Mouse (Mus musculus) embryonic facial prominence, embryonic 13.5 days (tissue): ENCODE data around the gene Vwa5b2. TPM values are rescaled to one million over a fixed set of nuclear protein-coding genes. Genes with fewer than 3 reads are reported as not detected.

Source experiments
- ATAC-seq: fragments of 200-750 bp; cut with Nextera tagmentation; 2 replicates; pipeline ENCODE4 v1.8.0; 2017; ENCODE audit warnings: low read depth; ENCODE audit not compliant: insufficient number of reproducible peaks, insufficient read depth, low FRiP score, low TSS enrichment
- H3K27ac ChIP-seq: fragments of 300-500 bp; sonication (generic); 2 replicates; pipeline ENCODE4 v1.5.1; 2015; ENCODE audit warnings: moderate library complexity, mild to moderate bottlenecking, inconsistent platforms
- H3K27me3 ChIP-seq: fragments of 300-500 bp; sonication (generic); 2 replicates; pipeline ENCODE4 v1.6.1; 2015; ENCODE audit warnings: mild to moderate bottlenecking, inconsistent platforms
- H3K36me3 ChIP-seq: fragments of 300-500 bp; sonication (generic); 2 replicates; pipeline ENCODE4 v1.6.1; 2015; ENCODE audit warnings: mild to moderate bottlenecking, inconsistent platforms
- H3K4me1 ChIP-seq: fragments of 300-500 bp; sonication (generic); 2 replicates; pipeline ENCODE4 v1.6.1; 2015; ENCODE audit warnings: inconsistent platforms
- H3K4me2 ChIP-seq: fragments of 300-500 bp; sonication (generic); 2 replicates; pipeline ENCODE4 v1.6.1; 2015; ENCODE audit warnings: moderate library complexity, mild to moderate bottlenecking, inconsistent platforms
- H3K4me3 ChIP-seq: fragments of 300-500 bp; sonication (generic); 2 replicates; pipeline ENCODE4 v1.5.1; 2015; ENCODE audit warnings: mild to moderate bottlenecking, inconsistent platforms
- H3K9ac ChIP-seq: fragments of 300-500 bp; sonication (generic); 2 replicates; pipeline ENCODE4 v1.6.1; 2015; ENCODE audit warnings: mild to moderate bottlenecking, inconsistent platforms
- H3K9me3 ChIP-seq: fragments of 300-500 bp; sonication (generic); 2 replicates; pipeline ENCODE4 v1.6.1; 2016; ENCODE audit warnings: inconsistent platforms
- WGBS: fragments of 180-500 bp; shearing (Covaris S2); methylation state at CpG from one replicate; pipeline ENCODE4 v1.1.7; 2015; ENCODE audit warnings: mixed read lengths; 5-methylcytosine and 5-hydroxymethylcytosine counted together
- microRNA counts: library from miRNA; unstranded; fragments of <30 nt; microRNA quantifications from one replicate; lab custom pipeline; 2016
- microRNA-seq: library from miRNA; unstranded; fragments of <30 nt; microRNA quantifications from one replicate; pipeline ENCODE4, GENCODE M21; 2016
- polyA plus RNA-seq: library from polyadenylated mRNA; unstranded; fragments of >200 nt; fragmentation: Nextera tagmentation; extraction: Ambion mirVana; gene quantifications from 2 replicates; pipeline ENCODE4 v1.2.1, GENCODE M21; 2015

The Vwa5b2 gene
- polyA plus RNA-seq, 1 experiment from 2014 or later, result 1.6 TPM

DNA sequence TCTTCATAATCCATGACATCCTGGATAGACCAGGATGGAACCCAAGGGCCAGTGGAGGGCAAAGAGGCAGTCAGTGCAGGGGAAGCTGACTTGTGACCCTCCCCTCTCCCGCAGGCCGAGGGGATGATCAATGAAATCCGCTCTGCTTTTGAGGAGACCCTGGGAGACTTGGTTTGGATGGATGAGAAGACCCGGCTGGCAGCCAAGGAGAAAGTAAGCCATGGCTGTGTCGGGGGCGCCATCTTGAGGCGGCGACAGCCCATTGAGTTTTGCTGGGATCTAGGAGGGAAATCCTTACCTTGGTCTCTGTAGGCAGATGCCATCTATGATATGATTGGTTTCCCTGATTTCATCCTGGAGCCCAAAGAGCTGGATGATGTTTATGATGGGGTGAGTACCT lies 52.9 kb downstream of the Vwa5b2 start:
- no peak overlapping the region for H3K4me3 ChIP-seq
- no peak overlapping the region for H3K9ac ChIP-seq
- no peaks in the 10 kb centered on the region for H3K27me3 ChIP-seq
- no peak for ATAC-seq
- H3K27ac ChIP-seq, result no peak overlapping the region
- WGBS, result 3% methylated on average over 8 of the region's 8 CpGs
- H3K9me3 ChIP-seq, result no peaks in the 10 kb centered on the region
- H3K4me1 ChIP-seq, result peaks cover 3% of the 10 kb centered on the region; the same call in 1 of the 2 replicates
- no peaks in the 10 kb centered on the region for H3K36me3 ChIP-seq
- H3K4me2 ChIP-seq, result no peak overlapping the region

DNA sequence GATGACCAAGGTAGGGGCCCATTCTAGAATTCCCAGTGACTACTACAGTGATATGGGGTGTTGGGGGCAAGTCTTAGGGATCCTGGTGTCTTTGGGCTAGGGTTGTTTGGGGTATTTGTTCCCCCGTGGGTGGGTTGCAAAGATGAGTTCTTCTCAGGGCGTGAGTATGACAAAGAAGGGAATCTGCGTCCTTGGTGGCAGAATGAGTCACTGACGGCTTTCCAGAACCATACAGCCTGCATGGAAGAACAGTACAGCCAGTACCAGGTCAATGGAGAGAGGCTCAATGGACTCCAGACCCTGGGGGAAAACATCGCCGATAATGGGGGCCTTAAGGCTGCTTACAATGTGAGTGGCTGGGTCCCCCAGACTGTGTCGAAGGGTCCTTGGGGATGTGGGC lies 54.6 kb downstream of the Vwa5b2 start:
- Histone ChIP-seq H3K36me3 (no peaks in the 10 kb centered on the region), H3K4me1 (peaks cover 3% of the 10 kb centered on the region; the same call in 1 of the 2 replicates), H3K9ac (0 out of 2 replicates have a peak overlapping the region, but pooled peaks have one; percentile 21), H3K27me3 (no peaks in the 10 kb centered on the region), H3K27ac (no peak overlapping the region), H3K9me3 (no peaks in the 10 kb centered on the region), H3K4me2 (no peak overlapping the region), H3K4me3 (no peak overlapping the region)
- no peak for ATAC-seq
- 80% methylated on average over 7 of the region's 7 CpGs for WGBS

DNA sequence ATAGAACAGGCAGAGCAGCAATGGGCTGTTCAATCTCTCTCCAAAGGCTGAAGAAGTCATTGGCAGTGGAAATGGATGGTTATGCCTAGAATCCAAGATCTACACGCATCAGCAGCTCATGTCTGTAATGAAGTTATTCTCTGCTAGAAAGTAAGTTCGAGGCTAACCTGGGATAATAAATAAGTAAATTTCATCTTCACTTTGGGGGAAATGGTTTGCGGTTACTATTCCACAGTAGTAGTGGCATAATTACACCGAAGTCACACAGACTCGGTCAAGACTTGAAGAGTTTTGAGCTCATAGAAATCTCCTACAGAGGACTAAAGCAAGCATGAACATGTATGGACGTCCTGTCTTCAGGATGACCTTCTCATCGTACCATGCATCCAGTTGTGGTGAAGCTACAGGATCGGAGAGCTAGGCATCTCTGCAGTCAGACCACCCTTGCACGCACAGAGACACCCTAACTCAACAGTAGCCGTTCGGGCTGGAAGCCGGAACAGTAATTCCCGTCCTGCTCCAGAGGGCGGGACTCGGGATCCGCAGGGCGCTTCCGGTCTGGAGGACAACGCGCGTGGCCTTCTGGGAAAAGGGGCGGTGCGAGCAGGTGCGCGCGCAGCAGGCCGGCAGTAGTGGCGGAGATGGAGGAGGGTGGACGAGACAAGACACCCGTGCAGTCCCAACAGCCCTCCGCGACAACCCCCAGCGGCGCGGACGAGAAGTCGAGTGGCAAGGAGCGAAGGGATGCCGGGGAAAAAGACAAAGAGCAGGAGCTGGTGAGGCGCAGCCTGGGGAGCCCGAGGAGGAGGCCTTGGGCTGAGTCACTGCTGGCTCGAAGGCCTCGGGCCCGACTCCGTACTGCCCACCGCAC lies 62.0 kb downstream of the Vwa5b2 start, which contains the start of gene Psmd2:
TSS of gene Psmd2 (plus strand) at position 577 of the 871 bp plus-strand sequence.
- peak within 1 kb of the TSS; percentile 95 for H3K9ac ChIP-seq
- no peaks in the 10 kb centered on the region for H3K27me3 ChIP-seq
- peaks cover 22% of the 10 kb centered on the region for H3K36me3 ChIP-seq
- peak within 1 kb of the TSS; percentile 93 for H3K4me2 ChIP-seq
- ATAC-seq, result peak; percentile 85
- peak within 1 kb of the TSS; percentile 81 for H3K27ac ChIP-seq
- peak within 1 kb of the TSS; percentile 92 for H3K4me3 ChIP-seq
- H3K4me1 ChIP-seq, result peaks cover 17% of the 10 kb centered on the region
- 2% methylated on average over 46 of the region's 46 CpGs for WGBS
- H3K9me3 ChIP-seq, result no peaks in the 10 kb centered on the region

DNA sequence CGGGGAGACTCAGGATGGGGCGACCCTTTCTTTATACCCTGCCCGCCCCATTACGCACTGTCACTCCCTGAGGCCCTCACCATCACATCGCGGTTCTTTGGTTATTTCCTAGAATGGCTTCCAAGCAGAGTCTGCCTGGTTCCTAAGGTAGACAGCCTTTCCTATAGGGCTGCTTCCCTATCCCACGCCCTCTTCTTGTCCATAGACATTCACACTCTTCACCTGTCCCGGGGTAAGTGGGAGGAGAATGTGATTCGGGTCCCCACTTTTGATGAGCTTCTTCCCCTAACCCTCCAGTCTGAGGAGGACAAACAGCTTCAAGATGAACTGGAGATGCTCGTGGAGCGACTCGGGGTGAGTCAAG lies 62.7 kb downstream of the Vwa5b2 start:
- Histone ChIP-seq H3K4me2 (peak overlapping the region; percentile 93), H3K9me3 (no peaks in the 10 kb centered on the region), H3K27me3 (no peaks in the 10 kb centered on the region), H3K27ac (peak overlapping the region; percentile 81; the same call in 1 of the 2 replicates), H3K36me3 (peaks cover 28% of the 10 kb centered on the region), H3K4me3 (peak overlapping the region; percentile 92), H3K9ac (peak overlapping the region; percentile 95), H3K4me1 (peaks cover 17% of the 10 kb centered on the region)
- WGBS, result 9% methylated on average over 12 of the region's 12 CpGs
- ATAC-seq, result no peak

DNA sequence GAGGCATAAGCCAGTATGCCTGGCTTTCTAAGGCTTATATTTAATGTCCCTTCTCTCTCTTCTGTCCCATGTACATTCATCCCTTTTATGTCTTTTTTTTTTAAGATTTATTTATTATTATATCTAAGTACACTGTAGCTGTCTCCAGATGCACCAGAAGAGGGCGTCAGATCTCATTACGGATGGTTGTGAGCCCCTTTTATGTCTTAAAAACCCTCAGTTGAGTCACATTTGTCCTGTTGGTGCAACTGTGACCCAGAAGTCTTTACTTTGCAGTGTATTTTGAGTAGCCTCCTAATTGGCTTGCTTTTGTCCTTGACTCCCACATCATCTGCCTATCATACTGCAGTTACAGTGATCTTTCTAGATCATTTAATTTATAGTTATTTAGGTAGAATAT lies 64.0 kb downstream of the Vwa5b2 start:
- 0 out of 2 replicates have a peak overlapping the region, but pooled peaks have one; percentile 93 for H3K4me2 ChIP-seq

More for the DNA sequence above, 64.0 kb downstream of the Vwa5b2 start:
- Histone ChIP-seq H3K4me1 (peaks cover 17% of the 10 kb centered on the region), H3K4me3 (no peak overlapping the region), H3K9ac (peak overlapping the region; percentile 95; the same call in 1 of the 2 replicates), H3K9me3 (no peaks in the 10 kb centered on the region), H3K36me3 (peaks cover 42% of the 10 kb centered on the region), H3K27ac (no peak overlapping the region), H3K27me3 (no peaks in the 10 kb centered on the region)
- 56% methylated on average over 2 of the region's 2 CpGs for WGBS
- ATAC-seq, result no peak

MicroRNAs encoded within 50 kb of the gene (microRNA counts, 519-probe panel; counts per million panel counts)
- microRNA mmu-miR-1224 (lab: Ali Mortazavi, UCI), result 3,077 counts per million, percentile 71 among the panel's probes with 10 or more counts

Small RNAs within 50 kb of the gene (microRNA-seq; reads per million reads assigned to microRNA genes)
- 3.7 reads per million, percentile 15 among the genes with 10 or more reads in this experiment for gene Mir1224

Other genes with a start within 250 kb of the Vwa5b2 start
- 77.0 and 88.5 TPM in 2 replicates for gene Abcc5, start 163.1 kb upstream of the Vwa5b2 start, polyA plus RNA-seq
- gene Eif2b5, start 90.7 kb upstream of the Vwa5b2 start, polyA plus RNA-seq, result 96.6 and 114 TPM in 2 replicates
- 26.7 and 27.1 TPM in 2 replicates for gene Dvl3, start 72.5 kb upstream of the Vwa5b2 start, polyA plus RNA-seq
- gene Ap2m1, start 54.0 kb upstream of the Vwa5b2 start, polyA plus RNA-seq, result 610 and 646 TPM in 2 replicates
- 65.0 and 77.4 TPM in 2 replicates for gene Abcf3, start 40.9 kb upstream of the Vwa5b2 start, polyA plus RNA-seq
- 30.9 and 33.5 TPM in 2 replicates for gene Eef1akmt4, start 22.1 kb downstream of the Vwa5b2 start, polyA plus RNA-seq
- 0.41 TPM in 1 of 2 replicates, not detected in the other for gene Gm49333, start 22.1 kb downstream of the Vwa5b2 start, polyA plus RNA-seq
- 37.1 and 39.4 TPM in 2 replicates for gene Alg3, start 22.3 kb downstream of the Vwa5b2 start, polyA plus RNA-seq
- gene Camk2n2, start 31.8 kb downstream of the Vwa5b2 start, polyA plus RNA-seq, result 1.3 and 1.5 TPM in 2 replicates
- gene Ece2, start 40.4 kb downstream of the Vwa5b2 start, polyA plus RNA-seq, result 9.1 and 9.2 TPM in 2 replicates
- 313 and 339 TPM in 2 replicates for gene Psmd2, start 62.2 kb downstream of the Vwa5b2 start, polyA plus RNA-seq
- gene Eif4g1, start 78.8 kb downstream of the Vwa5b2 start, polyA plus RNA-seq, result 179 and 199 TPM in 2 replicates
- 7.0 and 7.2 TPM in 2 replicates for gene Fam131a, start 103.8 kb downstream of the Vwa5b2 start, polyA plus RNA-seq
- gene Polr2h, start 128.2 kb downstream of the Vwa5b2 start, polyA plus RNA-seq, result 110 and 112 TPM in 2 replicates
- gene Clcn2, start 128.3 kb downstream of the Vwa5b2 start, polyA plus RNA-seq, result 15.7 and 18.9 TPM in 2 replicates
- gene Chrd, start 143.7 kb downstream of the Vwa5b2 start, polyA plus RNA-seq, result 3.4 and 4.5 TPM in 2 replicates
- gene Thpo, start 145.0 kb downstream of the Vwa5b2 start, polyA plus RNA-seq, result 1.00 and 1.2 TPM in 2 replicates